Mouse (Mus musculus) limb, embryonic 15.5 days (tissue): ENCODE results near the gene 4930451I11Rik. TPM values are rescaled to one million over a fixed set of nuclear protein-coding genes. Genes with fewer than 3 reads are reported as not detected.
A peak's percentile ranks its signal among the peaks of the same experiment; 100 is the strongest.

Source experiments
- ATAC-seq: fragments of 200-750 bp; cut with Nextera tagmentation; 2 replicates; pipeline ENCODE4 v1.8.0; 2017; ENCODE audit warnings: low read depth, moderate TSS enrichment; ENCODE audit not compliant: insufficient number of reproducible peaks, low FRiP score, low TSS enrichment
- H3K27ac ChIP-seq: fragments of 300-500 bp; sonication (generic); 2 replicates; pipeline ENCODE4 v1.5.1; 2015; ENCODE audit warnings: moderate library complexity, mild to moderate bottlenecking, inconsistent platforms
- H3K27me3 ChIP-seq: fragments of 300-500 bp; sonication (generic); 2 replicates; pipeline ENCODE4 v1.6.1; 2015; ENCODE audit warnings: inconsistent platforms
- H3K36me3 ChIP-seq: fragments of 300-500 bp; sonication (generic); 2 replicates; pipeline ENCODE4 v1.6.1; 2015; ENCODE audit warnings: inconsistent platforms
- H3K4me1 ChIP-seq: fragments of 300-500 bp; sonication (generic); 2 replicates; pipeline ENCODE4 v1.6.1; 2015; ENCODE audit warnings: inconsistent platforms
- H3K4me2 ChIP-seq: fragments of 300-500 bp; sonication (generic); 2 replicates; pipeline ENCODE4 v1.6.1; 2015; ENCODE audit warnings: mild to moderate bottlenecking, inconsistent platforms
- H3K4me3 ChIP-seq: fragments of 300-500 bp; sonication (generic); 2 replicates; pipeline ENCODE4 v1.5.1; 2015; ENCODE audit warnings: mild to moderate bottlenecking, inconsistent platforms
- H3K9ac ChIP-seq: fragments of 300-500 bp; sonication (generic); 2 replicates; pipeline ENCODE4 v1.6.1; 2015; ENCODE audit warnings: inconsistent platforms
- H3K9me3 ChIP-seq: fragments of 300-500 bp; sonication (generic); 2 replicates; pipeline ENCODE4 v1.6.1; 2016; ENCODE audit warnings: inconsistent platforms
- WGBS: fragments of 180-500 bp; shearing (Covaris S2); methylation state at CpG from one replicate; pipeline ENCODE4 v1.1.7; 2015; 5-methylcytosine and 5-hydroxymethylcytosine counted together
- polyA plus RNA-seq: library from polyadenylated mRNA; unstranded; fragments of >200 nt; fragmentation: Nextera tagmentation; extraction: Ambion mirVana; gene quantifications from 2 replicates; pipeline ENCODE4 v1.2.1, GENCODE M21; 2015

Gene 4930451I11Rik
- polyA plus RNA-seq, 1 experiment from 2014 or later: not detected

DNA sequence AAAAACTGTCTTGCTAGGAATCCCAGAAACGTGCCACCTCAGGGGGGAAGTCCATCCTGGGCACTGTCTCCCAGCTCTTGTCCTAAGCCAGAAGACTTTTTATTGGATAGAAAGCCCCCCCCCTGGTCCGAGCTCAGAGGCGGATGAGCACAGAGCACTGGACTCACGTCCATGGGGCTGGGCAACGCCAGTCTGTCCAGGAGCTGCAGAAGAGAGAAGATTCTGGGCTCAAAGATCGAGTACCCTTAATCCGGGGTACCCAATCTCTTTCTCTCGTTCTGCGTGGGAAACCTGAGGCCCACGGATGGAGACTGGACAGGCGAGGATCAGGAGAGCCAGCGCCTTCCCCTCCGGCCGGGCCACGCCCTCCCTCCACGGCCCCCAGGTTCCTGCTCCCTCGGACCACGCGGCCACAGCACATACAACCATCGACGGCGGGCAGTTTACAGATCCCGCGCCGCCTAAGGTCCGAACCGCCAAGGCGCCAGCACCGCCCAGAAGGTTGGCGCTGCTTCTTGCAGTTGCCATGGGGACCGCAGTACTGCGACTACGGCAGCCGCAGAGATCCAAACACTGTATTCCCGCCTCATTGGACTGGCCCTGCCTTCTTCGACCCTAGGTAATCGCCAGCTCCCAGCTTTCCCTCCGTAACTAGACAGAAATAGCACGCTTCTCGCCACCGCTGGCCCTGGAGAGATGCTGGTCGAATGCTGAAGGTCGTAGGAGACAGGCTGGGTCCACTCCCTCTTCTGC lies 22.6 kb downstream of the 4930451I11Rik start:
- WGBS: under 1% methylated on average over 43 of the region's 43 CpGs
- H3K9ac ChIP-seq: peak overlapping the region; percentile 66
- H3K36me3 ChIP-seq: peaks cover 18% of the 10 kb centered on the region
- H3K27ac ChIP-seq: peak overlapping the region; percentile 83
- no peaks in the 10 kb centered on the region for H3K9me3 ChIP-seq
- H3K4me2 ChIP-seq: peak overlapping the region; percentile 81
- H3K27me3 ChIP-seq: peaks cover 7% of the 10 kb centered on the region
- H3K4me3 ChIP-seq: peak overlapping the region; percentile 72
- H3K4me1 ChIP-seq: peaks cover 22% of the 10 kb centered on the region
- ATAC-seq: peak; percentile 90

DNA sequence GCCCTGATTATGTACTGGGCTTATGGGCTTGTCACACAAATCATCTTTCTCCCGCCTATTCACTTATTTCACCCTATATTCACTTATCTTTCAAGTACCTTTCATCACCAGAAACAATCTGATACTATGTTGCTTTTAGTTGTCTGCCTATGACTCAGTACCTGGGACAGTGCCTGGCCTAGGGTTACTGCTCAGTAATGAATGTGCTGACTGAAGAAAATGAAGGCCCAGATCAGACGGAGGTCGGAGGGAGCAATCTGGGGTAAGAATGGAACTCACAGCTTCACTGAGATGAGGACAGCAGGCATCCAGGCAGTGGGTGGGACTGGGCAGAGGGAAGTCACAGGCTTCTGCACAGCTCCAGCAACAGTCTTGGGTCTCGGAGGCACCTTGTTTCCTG lies 24.0 kb downstream of the 4930451I11Rik start:
- H3K9ac ChIP-seq: peak overlapping the region; percentile 66; the same call in 1 of the 2 replicates
- H3K4me3 ChIP-seq: peak overlapping the region; percentile 72
- H3K27me3 ChIP-seq: no peaks in the 10 kb centered on the region
- no peak for ATAC-seq
- peaks cover 22% of the 10 kb centered on the region for H3K4me1 ChIP-seq
- WGBS: 68% methylated on average over 4 of the region's 4 CpGs
- H3K36me3 ChIP-seq: peaks cover 29% of the 10 kb centered on the region
- H3K9me3 ChIP-seq: no peaks in the 10 kb centered on the region
- peak overlapping the region; percentile 81; the same call in 1 of the 2 replicates for H3K4me2 ChIP-seq
- peak overlapping the region; percentile 38; the same call in 1 of the 2 replicates for H3K27ac ChIP-seq

DNA sequence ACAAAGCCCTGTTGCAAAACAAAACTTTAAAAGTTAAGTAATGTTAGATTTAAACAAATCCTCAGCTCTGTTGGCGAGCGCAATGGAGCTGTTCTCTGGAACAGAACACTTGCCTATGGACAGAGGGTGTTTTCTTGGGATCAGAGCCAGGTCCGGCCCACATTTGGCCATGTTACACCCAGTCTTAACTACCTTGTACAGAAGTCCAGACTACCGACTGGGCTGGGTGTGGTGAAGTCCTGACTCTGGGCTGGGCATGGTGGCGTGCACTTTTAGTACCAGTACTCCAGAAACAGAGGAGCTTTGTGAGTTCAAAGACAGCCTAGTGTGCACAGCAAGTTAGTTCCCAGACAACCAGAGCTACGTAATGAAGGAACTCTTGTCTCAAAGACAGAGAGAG lies 24.5 kb downstream of the 4930451I11Rik start:
- ATAC-seq: no peak
- Histone ChIP-seq H3K4me3 (no peak overlapping the region), H3K4me2 (no peak overlapping the region), H3K4me1 (peaks cover 22% of the 10 kb centered on the region), H3K9me3 (no peaks in the 10 kb centered on the region), H3K36me3 (peaks cover 31% of the 10 kb centered on the region), H3K9ac (no peak overlapping the region), H3K27me3 (no peaks in the 10 kb centered on the region), H3K27ac (peak overlapping the region; percentile 38; the same call in 1 of the 2 replicates)
- WGBS: 70% methylated on average over 6 of the region's 6 CpGs

DNA sequence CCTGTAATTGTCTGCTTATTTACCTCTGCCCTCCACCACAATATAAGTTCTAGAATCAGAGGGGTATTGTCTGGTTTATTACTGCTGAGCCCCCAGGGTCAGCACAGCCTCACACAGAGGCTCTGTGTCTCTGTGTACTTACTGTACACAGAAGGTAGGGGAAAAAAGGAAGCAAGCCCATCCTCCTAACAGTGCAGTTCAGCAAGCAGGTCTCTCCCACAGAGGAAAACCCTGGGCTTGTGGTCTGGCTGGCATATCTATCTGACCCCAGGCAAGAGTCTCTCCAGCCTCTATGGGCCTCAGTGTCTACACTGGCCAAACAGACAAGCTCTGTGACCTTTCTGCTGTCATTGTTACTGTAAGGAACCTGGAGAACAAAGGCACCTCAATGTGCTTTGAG lies 27.7 kb downstream of the 4930451I11Rik start:
- Histone ChIP-seq H3K4me2 (no peak overlapping the region), H3K36me3 (peaks cover 31% of the 10 kb centered on the region), H3K27me3 (no peaks in the 10 kb centered on the region), H3K4me3 (no peak overlapping the region), H3K9me3 (no peaks in the 10 kb centered on the region), H3K9ac (no peak overlapping the region), H3K4me1 (peaks cover 35% of the 10 kb centered on the region), H3K27ac (no peak overlapping the region)
- no peak for ATAC-seq

DNA sequence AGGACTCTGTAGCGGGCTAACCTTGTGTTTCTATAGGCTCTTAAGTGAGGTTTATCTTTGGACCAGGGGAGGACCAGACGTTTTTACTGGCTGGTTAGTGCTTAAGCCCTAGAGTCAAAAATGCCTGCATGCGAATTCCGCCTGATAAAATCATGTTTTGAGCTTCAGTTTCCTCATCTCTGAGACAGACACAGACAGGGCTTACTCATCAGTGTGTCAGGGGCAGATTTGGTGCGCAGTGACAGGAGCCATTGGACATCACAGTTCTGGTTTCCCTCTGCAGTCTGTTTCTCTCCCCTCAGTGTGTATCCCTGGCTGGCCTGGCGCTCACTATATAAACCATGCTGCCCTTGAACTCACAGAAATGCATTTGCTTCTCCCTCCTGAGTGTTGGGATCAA lies 28.3 kb downstream of the 4930451I11Rik start:
- Histone ChIP-seq H3K36me3 (peaks cover 31% of the 10 kb centered on the region), H3K9ac (no peak overlapping the region), H3K27ac (no peak overlapping the region; the same call in 1 of the 2 replicates), H3K27me3 (no peaks in the 10 kb centered on the region), H3K4me3 (no peak overlapping the region), H3K9me3 (no peaks in the 10 kb centered on the region), H3K4me2 (no peak overlapping the region), H3K4me1 (peaks cover 31% of the 10 kb centered on the region)
- WGBS: 84% methylated on average over 6 of the region's 6 CpGs
- no peak for ATAC-seq

DNA sequence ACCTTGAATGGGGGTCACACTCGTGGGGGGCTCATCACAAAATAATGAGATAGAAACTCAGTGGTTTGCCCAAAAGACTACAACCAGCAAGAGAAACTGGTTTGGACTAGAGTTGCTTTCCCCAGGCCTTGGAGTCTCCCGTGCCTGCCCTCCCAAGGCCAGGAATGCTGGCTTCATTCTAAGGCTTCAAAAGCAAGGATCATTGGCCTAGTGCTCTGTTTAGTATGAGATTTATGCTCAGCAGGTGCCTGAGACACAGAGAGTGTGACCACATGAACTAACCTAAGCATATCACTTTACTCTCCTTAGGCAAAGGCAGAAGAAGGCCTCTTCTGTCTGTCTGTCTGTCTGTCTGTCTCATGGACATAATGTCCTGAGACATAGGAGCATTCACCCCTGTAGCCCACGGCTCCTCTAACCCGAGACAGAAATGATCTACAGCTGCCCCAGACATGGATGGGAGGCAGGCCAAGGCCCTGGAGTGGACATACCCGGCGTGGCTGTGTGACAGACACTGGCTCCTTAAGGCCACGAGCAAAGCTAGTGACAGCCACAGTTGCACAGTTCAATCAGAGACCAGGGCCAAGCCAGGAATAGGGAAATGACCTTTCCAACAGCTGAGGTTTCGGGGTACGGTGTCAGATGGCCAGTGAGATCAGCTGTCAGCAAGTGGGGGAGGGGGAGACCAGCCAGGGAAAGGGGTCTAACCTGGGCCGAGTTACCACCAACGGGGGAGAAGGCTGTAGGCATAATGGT lies 29.1 kb downstream of the 4930451I11Rik start:
- WGBS: 83% methylated on average over 11 of the region's 11 CpGs

DNA sequence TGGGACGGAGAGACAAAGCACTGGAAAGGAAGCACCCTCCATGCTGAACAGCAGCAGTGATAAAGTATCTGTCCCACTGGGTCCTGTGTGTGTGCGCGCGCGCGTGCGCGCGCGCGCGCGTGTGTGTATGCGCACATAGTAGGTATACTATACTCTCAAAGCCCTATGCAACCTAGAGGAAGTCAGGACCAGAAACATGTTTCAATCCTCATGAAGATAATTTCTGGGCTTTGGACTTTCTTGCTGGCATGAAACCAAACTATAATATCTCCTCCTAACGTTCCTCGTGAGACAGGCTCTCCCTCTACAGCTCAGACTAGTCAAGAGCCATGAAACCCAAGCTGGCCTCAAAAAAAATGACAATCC lies 30.4 kb downstream of the 4930451I11Rik start:
- H3K4me1 ChIP-seq: peaks cover 36% of the 10 kb centered on the region
- H3K36me3 ChIP-seq: peaks cover 40% of the 10 kb centered on the region
- H3K27me3 ChIP-seq: no peaks in the 10 kb centered on the region
- no peak for ATAC-seq
- H3K4me3 ChIP-seq: no peak overlapping the region
- no peak overlapping the region for H3K4me2 ChIP-seq
- no peak overlapping the region for H3K9ac ChIP-seq
- 90% methylated on average over 16 of the region's 16 CpGs for WGBS
- no peaks in the 10 kb centered on the region for H3K9me3 ChIP-seq
- H3K27ac ChIP-seq: peak overlapping the region; percentile 99; the same call in 1 of the 2 replicates

More for the DNA sequence above, 29.1 kb downstream of the 4930451I11Rik start:
- H3K4me2 ChIP-seq: no peak overlapping the region
- H3K27me3 ChIP-seq: no peaks in the 10 kb centered on the region
- no peak for ATAC-seq
- no peak overlapping the region for H3K4me3 ChIP-seq
- peak overlapping the region; percentile 18 for H3K27ac ChIP-seq
- H3K9ac ChIP-seq: no peak overlapping the region
- no peaks in the 10 kb centered on the region for H3K9me3 ChIP-seq
- peaks cover 29% of the 10 kb centered on the region for H3K4me1 ChIP-seq
- peaks cover 31% of the 10 kb centered on the region for H3K36me3 ChIP-seq

DNA sequence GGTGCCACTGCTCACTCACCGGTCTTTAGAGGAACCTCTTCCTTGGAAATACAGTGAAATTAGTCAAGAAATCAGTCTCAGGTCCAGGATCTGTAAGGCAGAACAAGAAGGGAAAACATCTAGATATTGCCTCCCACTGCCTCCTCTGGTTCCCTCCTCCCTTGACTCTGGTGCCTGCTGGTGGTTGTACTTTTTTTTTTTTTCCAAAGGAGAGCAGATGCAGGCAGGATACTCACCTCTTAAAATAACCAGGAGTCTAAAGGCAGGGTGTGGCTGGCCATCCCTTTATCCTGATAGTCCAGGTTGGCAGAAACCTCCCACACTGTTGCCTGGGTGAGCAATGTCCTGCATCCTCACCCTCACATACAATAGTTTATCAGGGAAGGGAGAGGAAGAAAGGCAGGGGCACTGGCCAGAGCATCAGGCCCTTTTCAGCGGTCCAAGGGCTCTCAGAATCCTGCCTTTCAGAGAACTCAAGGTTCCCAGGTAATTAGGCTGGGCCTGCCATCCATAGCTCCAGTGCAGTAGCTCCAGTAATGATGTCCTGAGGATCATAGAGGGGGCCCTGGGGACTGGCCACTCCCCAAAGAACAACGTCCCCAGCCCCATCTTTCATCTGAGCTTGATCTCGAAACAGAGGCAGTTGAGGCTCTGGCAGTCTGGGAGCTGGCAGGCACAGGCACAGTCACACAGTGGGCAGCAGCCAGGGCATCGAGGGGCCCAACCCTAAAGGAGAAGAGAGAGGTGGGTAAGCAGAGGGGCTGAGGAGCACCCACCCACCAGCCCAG lies 31.0 kb downstream of the 4930451I11Rik start:
- Histone ChIP-seq H3K4me2 (peak overlapping the region; percentile 62), H3K4me3 (peak overlapping the region; percentile 83), H3K9ac (peak overlapping the region; percentile 72; the same call in 1 of the 2 replicates), H3K4me1 (peaks cover 41% of the 10 kb centered on the region), H3K27me3 (no peaks in the 10 kb centered on the region), H3K9me3 (no peaks in the 10 kb centered on the region), H3K27ac (peak overlapping the region; percentile 99), H3K36me3 (peaks cover 44% of the 10 kb centered on the region)
- no peak for ATAC-seq
- 54% methylated on average over 5 of the region's 5 CpGs for WGBS

DNA sequence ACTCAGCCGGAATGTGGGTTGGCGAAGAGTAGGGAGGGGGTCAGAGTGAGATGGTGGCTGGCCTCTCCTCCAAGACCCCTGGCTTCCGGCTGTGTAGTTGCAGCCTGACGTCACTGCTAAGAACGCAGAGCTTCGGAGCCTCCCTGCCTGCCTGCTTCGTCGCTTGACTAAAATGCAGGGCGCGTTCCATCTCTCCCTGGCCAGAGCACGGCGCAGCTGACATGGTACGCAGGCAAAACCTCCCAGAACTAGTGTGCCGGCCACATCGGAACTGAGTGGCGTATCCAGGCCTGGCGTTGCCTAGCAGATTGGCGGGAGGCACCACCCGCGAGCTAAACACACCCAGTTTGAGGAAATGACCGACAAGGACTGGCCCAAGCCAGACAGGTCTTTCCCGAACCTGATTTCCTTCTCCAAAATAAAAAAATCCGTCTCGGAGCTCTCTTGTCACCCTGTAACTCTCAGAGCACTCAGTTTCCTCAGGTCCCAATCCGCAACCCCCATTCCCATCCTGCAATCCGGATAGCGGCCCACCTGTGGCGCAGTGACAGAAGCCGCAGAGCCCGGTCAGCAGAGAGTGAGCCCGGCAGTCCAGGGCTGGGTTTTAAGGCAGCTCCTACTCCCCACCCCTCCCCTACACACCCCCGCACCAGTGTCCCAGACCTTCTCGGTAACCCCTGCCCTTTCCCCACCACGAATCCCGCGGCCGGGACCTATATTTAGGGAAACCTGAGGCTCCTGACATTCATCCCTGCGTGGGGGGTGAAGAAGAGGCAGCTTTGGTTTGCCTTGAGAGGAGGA lies 31.8 kb downstream of the 4930451I11Rik start:
- Histone ChIP-seq H3K36me3 (peaks cover 47% of the 10 kb centered on the region), H3K9me3 (no peaks in the 10 kb centered on the region), H3K9ac (peak overlapping the region; percentile 72), H3K4me3 (peak overlapping the region; percentile 83), H3K4me2 (peak overlapping the region; percentile 62), H3K4me1 (peaks cover 41% of the 10 kb centered on the region), H3K27ac (peak overlapping the region; percentile 99), H3K27me3 (no peaks in the 10 kb centered on the region)
- ATAC-seq: no peak
- WGBS: 2% methylated on average over 36 of the region's 38 CpGs

DNA sequence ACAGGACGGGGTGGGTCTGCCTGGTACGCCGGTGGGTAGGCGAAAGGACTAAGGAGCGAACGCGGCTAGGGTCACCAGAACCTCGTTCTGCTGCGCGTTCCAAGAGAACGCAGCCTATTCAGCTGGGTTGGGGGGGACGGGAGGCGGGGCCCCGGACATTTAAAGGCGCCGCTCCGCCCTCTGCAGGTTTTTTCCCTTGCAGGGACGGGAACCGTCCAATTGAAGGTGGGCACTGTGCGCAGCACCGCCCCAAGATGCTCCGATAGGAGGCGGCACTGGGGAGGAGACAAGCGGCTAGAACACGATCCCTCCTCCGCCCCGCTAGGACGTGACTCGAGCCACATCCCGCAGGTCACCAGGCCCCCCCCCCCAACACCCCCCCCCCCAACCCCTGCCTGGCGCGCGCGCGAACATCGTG lies 32.4 kb downstream of the 4930451I11Rik start:
- H3K4me1 ChIP-seq: peaks cover 41% of the 10 kb centered on the region
- H3K4me3 ChIP-seq: peak overlapping the region; percentile 83
- peak overlapping the region; percentile 99 for H3K27ac ChIP-seq
- peak; percentile 96 for ATAC-seq
- peak overlapping the region; percentile 87 for H3K9ac ChIP-seq
- WGBS: under 1% methylated on average over 26 of the region's 36 CpGs
- no peaks in the 10 kb centered on the region for H3K27me3 ChIP-seq
- peak overlapping the region; percentile 62 for H3K4me2 ChIP-seq
- H3K9me3 ChIP-seq: no peaks in the 10 kb centered on the region
- peaks cover 47% of the 10 kb centered on the region for H3K36me3 ChIP-seq
